Mouse (Mus musculus) ovary, adult 18-20 months (tissue): ENCODE results near the gene Sidt1.

Source experiments
- DNase-seq: peaks from one replicate; pipeline ENCODE4 v3.0.0; 2022; ENCODE audit warnings: low spot score, mixed read lengths

Gene Sidt1

GRCm38 (mm10) chr16:44249985-44250384 is 83.0 kb downstream of the Sidt1 start:
- DNase-seq, result no peak

GRCm38 (mm10) chr16:44243323-44243722 is 89.7 kb downstream of the Sidt1 start:
- DNase-seq, result no peak

- DNase-seq, result peak; percentile 39
Measured at GRCm38 (mm10) chr16:44242633-44243032, 90.4 kb downstream of the Sidt1 start.

GRCm38 (mm10) chr16:44240406-44240805 is 92.6 kb downstream of the Sidt1 start:
- no peak for DNase-seq

GRCm38 (mm10) chr16:44238835-44239263 is 94.1 kb downstream of the Sidt1 start:
- DNase-seq, result no peak

- DNase-seq, result no peak
Measured at GRCm38 (mm10) chr16:44237836-44238235, 95.2 kb downstream of the Sidt1 start.

- DNase-seq, result no peak
Measured at GRCm38 (mm10) chr16:44233019-44233418, 100.0 kb downstream of the Sidt1 start.

GRCm38 (mm10) chr16:44226706-44227291 is 106.2 kb downstream of the Sidt1 start:
- DNase-seq, result no peak

- DNase-seq, result no peak
Measured at GRCm38 (mm10) chr16:44221463-44221862, 111.5 kb downstream of the Sidt1 start.

- DNase-seq, result no peak
Measured at GRCm38 (mm10) chr16:44216417-44216816, 116.6 kb downstream of the Sidt1 start.

GRCm38 (mm10) chr16:44215513-44215912 is 117.5 kb downstream of the Sidt1 start:
- DNase-seq, result no peak

GRCm38 (mm10) chr16:44212703-44213102 is 120.3 kb downstream of the Sidt1 start:
- DNase-seq, result no peak

GRCm38 (mm10) chr16:44211054-44211414 is 122.0 kb downstream of the Sidt1 start:
- DNase-seq, result no peak

GRCm38 (mm10) chr16:44210156-44211053 is 122.6 kb downstream of the Sidt1 start:
- no peak for DNase-seq

GRCm38 (mm10) chr16:44205973-44206372 is 127.0 kb downstream of the Sidt1 start:
- DNase-seq, result no peak

- DNase-seq, result no peak
Measured at GRCm38 (mm10) chr16:44204331-44204730, 128.7 kb downstream of the Sidt1 start.

- no peak for DNase-seq
Measured at GRCm38 (mm10) chr16:44200146-44200545, 132.8 kb downstream of the Sidt1 start.

GRCm38 (mm10) chr16:44199066-44199703 is 133.8 kb downstream of the Sidt1 start:
- no peak for DNase-seq

- DNase-seq, result no peak
Measured at GRCm38 (mm10) chr16:44190968-44191367, 142.0 kb downstream of the Sidt1 start.
